Mouse (Mus musculus): ENCODE measurements at regions not wholly inside any gene's neighbourhood (a gene's known extent, or its start where the extent isn't known, plus 50 kb on each side); places are given as distances from the start of the nearest gene placed in this dataset.

- Histone ChIP-seq H3K4me3 (replicated peaks) (no peak overlapping the region), H3K27me3 (replicated peaks) (no peaks in the 10 kb centered on the region), H3K4me1 (no peaks in the 10 kb centered on the region), H3K9me3 (0 out of 2 replicates have a peak, but pooled peaks cover 3% of the 10 kb centered on the region), H3K36me3 (replicated peaks; ENCODE audit: low read length) (no peaks in the 10 kb centered on the region)
- TF ChIP-seq FLI1 (IDR thresholded peaks at IDR 0.05; ENCODE audit: low read length) (no peak), GATA1 (IDR thresholded peaks at IDR 0.05; ENCODE audit: borderline replicate concordance, low read length) (no peak)
Observed at GRCm38 (mm10) chr14:9079632-9080031, 413.6 kb upstream of the 4930452B06Rik start.

GRCm38 (mm10) chr14:9079014-9079413, 413.0 kb upstream of the 4930452B06Rik start:
- Histone ChIP-seq H3K9me3 (0 out of 2 replicates have a peak, but pooled peaks cover 3% of the 10 kb centered on the region), H3K27me3 (replicated peaks) (no peaks in the 10 kb centered on the region), H3K4me3 (replicated peaks) (no peak overlapping the region), H3K4me1 (no peaks in the 10 kb centered on the region), H3K36me3 (replicated peaks; ENCODE audit: low read length) (no peaks in the 10 kb centered on the region)
- TF ChIP-seq FLI1 (IDR thresholded peaks at IDR 0.05; ENCODE audit: low read length) (no peak), GATA1 (IDR thresholded peaks at IDR 0.05; ENCODE audit: borderline replicate concordance, low read length) (no peak)

GRCm38 (mm10) chr14:9071176-9071575, 405.1 kb upstream of the 4930452B06Rik start:
- no peaks in the 10 kb centered on the region for H3K36me3 ChIP-seq (replicated peaks; ENCODE audit: low read length)

GRCm38 (mm10) chr14:9060058-9060457, 394.0 kb upstream of the 4930452B06Rik start:
- Histone ChIP-seq H3K36me3 (replicated peaks; ENCODE audit: low read length) (no peaks in the 10 kb centered on the region), H3K4me1 (no peaks in the 10 kb centered on the region), H3K4me3 (replicated peaks) (no peak overlapping the region), H3K27me3 (replicated peaks) (no peaks in the 10 kb centered on the region), H3K9me3 (peaks cover 14% of the 10 kb centered on the region)
- TF ChIP-seq GATA1 (IDR thresholded peaks at IDR 0.05; ENCODE audit: borderline replicate concordance, low read length) (no peak), FLI1 (IDR thresholded peaks at IDR 0.05; ENCODE audit: low read length) (no peak)

More at GRCm38 (mm10) chr14:9071176-9071575, 405.1 kb upstream of the 4930452B06Rik start:
- Histone ChIP-seq H3K9me3 (no peaks in the 10 kb centered on the region), H3K4me3 (replicated peaks) (no peak overlapping the region), H3K4me1 (no peaks in the 10 kb centered on the region), H3K27me3 (replicated peaks) (no peaks in the 10 kb centered on the region)
- TF ChIP-seq FLI1 (IDR thresholded peaks at IDR 0.05; ENCODE audit: low read length), result no peak
- no peak for TF ChIP-seq GATA1 (IDR thresholded peaks at IDR 0.05; ENCODE audit: borderline replicate concordance, low read length)

GRCm38 (mm10) chr14:9028811-9029210, 362.8 kb upstream of the 4930452B06Rik start:
- no peak for TF ChIP-seq GATA1 (IDR thresholded peaks at IDR 0.05; ENCODE audit: borderline replicate concordance, low read length)
- no peak for TF ChIP-seq FLI1 (IDR thresholded peaks at IDR 0.05; ENCODE audit: low read length)
- Histone ChIP-seq H3K9me3 (peaks cover 10% of the 10 kb centered on the region; the same call in 1 of the 2 replicates), H3K4me3 (replicated peaks) (no peak overlapping the region), H3K36me3 (replicated peaks; ENCODE audit: low read length) (no peaks in the 10 kb centered on the region), H3K4me1 (no peaks in the 10 kb centered on the region), H3K27me3 (replicated peaks) (no peaks in the 10 kb centered on the region)

GRCm38 (mm10) chr14:9015826-9016225, 349.8 kb upstream of the 4930452B06Rik start:
- TF ChIP-seq GATA1 (IDR thresholded peaks at IDR 0.05; ENCODE audit: borderline replicate concordance, low read length) (no peak), FLI1 (IDR thresholded peaks at IDR 0.05; ENCODE audit: low read length) (no peak)
- H3K9me3 ChIP-seq, result peaks cover 8% of the 10 kb centered on the region; the same call in 1 of the 2 replicates
- no peaks in the 10 kb centered on the region for H3K27me3 ChIP-seq (replicated peaks)
- H3K36me3 ChIP-seq (replicated peaks; ENCODE audit: low read length), result no peaks in the 10 kb centered on the region
- no peak overlapping the region for H3K4me3 ChIP-seq (replicated peaks)
- H3K4me1 ChIP-seq, result no peaks in the 10 kb centered on the region

GRCm38 (mm10) chr14:9003034-9003433, 337.0 kb upstream of the 4930452B06Rik start:
- Histone ChIP-seq H3K27me3 (replicated peaks) (no peaks in the 10 kb centered on the region), H3K9me3 (0 out of 2 replicates have a peak, but pooled peaks cover 5% of the 10 kb centered on the region), H3K4me3 (replicated peaks) (no peak overlapping the region), H3K4me1 (no peaks in the 10 kb centered on the region), H3K36me3 (replicated peaks; ENCODE audit: low read length) (no peaks in the 10 kb centered on the region)
- TF ChIP-seq FLI1 (IDR thresholded peaks at IDR 0.05; ENCODE audit: low read length), result no peak
- TF ChIP-seq GATA1 (IDR thresholded peaks at IDR 0.05; ENCODE audit: borderline replicate concordance, low read length), result no peak

GRCm38 (mm10) chr14:9000408-9001092, 334.5 kb upstream of the 4930452B06Rik start:
- no peak overlapping the region for H3K4me3 ChIP-seq (replicated peaks)
- H3K36me3 ChIP-seq (replicated peaks; ENCODE audit: low read length), result no peaks in the 10 kb centered on the region
- no peaks in the 10 kb centered on the region for H3K9me3 ChIP-seq
- no peak for TF ChIP-seq FLI1 (IDR thresholded peaks at IDR 0.05; ENCODE audit: low read length)
- TF ChIP-seq GATA1 (IDR thresholded peaks at IDR 0.05; ENCODE audit: borderline replicate concordance, low read length), result no peak
- no peaks in the 10 kb centered on the region for H3K4me1 ChIP-seq
- H3K27me3 ChIP-seq (replicated peaks), result no peaks in the 10 kb centered on the region

- Histone ChIP-seq H3K4me3 (replicated peaks) (no peak overlapping the region), H3K4me1 (no peaks in the 10 kb centered on the region), H3K9me3 (no peaks in the 10 kb centered on the region), H3K36me3 (replicated peaks; ENCODE audit: low read length) (no peaks in the 10 kb centered on the region), H3K27me3 (replicated peaks) (no peaks in the 10 kb centered on the region)
- no peak for TF ChIP-seq FLI1 (IDR thresholded peaks at IDR 0.05; ENCODE audit: low read length)
- TF ChIP-seq GATA1 (IDR thresholded peaks at IDR 0.05; ENCODE audit: borderline replicate concordance, low read length), result no peak
Observed at GRCm38 (mm10) chr14:8999815-9000214, 333.8 kb upstream of the 4930452B06Rik start.

GRCm38 (mm10) chr14:8993421-8993820, 327.4 kb upstream of the 4930452B06Rik start:
- Histone ChIP-seq H3K9me3 (peaks cover 7% of the 10 kb centered on the region; the same call in 1 of the 2 replicates), H3K36me3 (replicated peaks; ENCODE audit: low read length) (no peaks in the 10 kb centered on the region), H3K4me3 (replicated peaks) (no peak overlapping the region), H3K27me3 (replicated peaks) (no peaks in the 10 kb centered on the region), H3K4me1 (no peaks in the 10 kb centered on the region)
- TF ChIP-seq FLI1 (IDR thresholded peaks at IDR 0.05; ENCODE audit: low read length), result no peak
- no peak for TF ChIP-seq GATA1 (IDR thresholded peaks at IDR 0.05; ENCODE audit: borderline replicate concordance, low read length)
